Mouse (Mus musculus) heart, adult 8-10 months (tissue): ENCODE measurements at regions not wholly inside any gene's neighbourhood (a gene's known extent, or its start where the extent isn't known, plus 50 kb on each side); places are given as distances from the start of the nearest gene placed in this dataset.
A peak's percentile ranks its signal among the peaks of the same experiment; 100 is the strongest.

Experiments
- DNase-seq: peaks from one replicate; pipeline ENCODE4 v3.0.0; 2022; ENCODE audit warnings: low spot score

GRCm38 (mm10) chr13:43913476-43913875, 128.9 kb downstream of the Cd83 start:
- no peak for DNase-seq

- no peak for DNase-seq
Measured at GRCm38 (mm10) chr13:43919781-43920420, 135.3 kb downstream of the Cd83 start.

- no peak for DNase-seq
Measured at GRCm38 (mm10) chr13:43930081-43930981, 145.8 kb downstream of the Cd83 start.

- no peak for DNase-seq
Measured at GRCm38 (mm10) chr13:43932946-43933345, 148.4 kb downstream of the Cd83 start.

GRCm38 (mm10) chr13:43935284-43935683, 150.7 kb downstream of the Cd83 start:
- DNase-seq: peak; percentile 39

GRCm38 (mm10) chr13:43936504-43936903, 151.9 kb downstream of the Cd83 start:
- no peak for DNase-seq

- no peak for DNase-seq
Measured at GRCm38 (mm10) chr13:43938611-43939010, 154.0 kb downstream of the Cd83 start.

GRCm38 (mm10) chr13:43939375-43939774, 154.8 kb downstream of the Cd83 start:
- no peak for DNase-seq

- no peak for DNase-seq
Measured at GRCm38 (mm10) chr13:43941731-43942130, 157.2 kb downstream of the Cd83 start.

- DNase-seq: no peak
Measured at GRCm38 (mm10) chr13:43948606-43949005, 164.0 kb downstream of the Cd83 start.

- no peak for DNase-seq
Measured at GRCm38 (mm10) chr13:43949740-43950643, 165.4 kb downstream of the Cd83 start.

- DNase-seq: no peak
Measured at GRCm38 (mm10) chr13:43952491-43952890, 167.9 kb downstream of the Cd83 start.

- DNase-seq: no peak
Measured at GRCm38 (mm10) chr13:43952972-43953592, 168.5 kb downstream of the Cd83 start.

- no peak for DNase-seq
Measured at GRCm38 (mm10) chr13:43954714-43955393, 170.3 kb downstream of the Cd83 start.

GRCm38 (mm10) chr13:43957046-43957445, 172.5 kb downstream of the Cd83 start:
- no peak for DNase-seq

- no peak for DNase-seq
Measured at GRCm38 (mm10) chr13:43959121-43959572, 174.6 kb downstream of the Cd83 start.

- no peak for DNase-seq
Measured at GRCm38 (mm10) chr13:43961047-43961690, 176.6 kb downstream of the Cd83 start.

- DNase-seq: no peak
Measured at GRCm38 (mm10) chr13:43961987-43962386, 177.4 kb downstream of the Cd83 start.

- no peak for DNase-seq
Measured at GRCm38 (mm10) chr13:43963321-43963720, 178.7 kb downstream of the Cd83 start.

GRCm38 (mm10) chr13:43965256-43965905, 180.8 kb downstream of the Cd83 start:
- DNase-seq: no peak
